Mouse (Mus musculus): ENCODE measurements around the gene Robo1. TPM values are rescaled to one million over a fixed set of nuclear protein-coding genes. Genes with fewer than 3 reads are reported as not detected.

The Robo1 gene
- polyA plus RNA-seq, 1 experiment from 2014 or later: 40.1 TPM

DNA sequence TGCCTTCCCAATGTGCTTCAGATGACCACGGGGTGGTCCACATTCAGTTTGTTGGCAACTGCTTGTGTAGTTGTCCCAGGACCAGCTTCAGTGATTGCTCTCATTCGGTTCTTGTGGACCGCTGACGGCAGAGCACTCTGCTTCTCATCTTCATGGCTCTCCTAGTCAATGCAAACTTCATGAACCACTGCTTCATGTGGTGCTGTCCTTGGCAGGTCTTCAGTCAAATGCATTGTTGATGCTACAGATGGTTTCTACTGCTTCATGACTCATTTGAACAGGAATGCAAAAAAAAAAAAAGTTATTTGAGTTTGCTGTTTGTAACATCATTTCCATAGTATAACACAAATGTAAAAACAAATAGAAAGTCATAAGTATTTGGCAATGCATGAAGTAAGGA, 636.3 kb downstream of the Robo1 start:
- DNase-seq (ENCODE audit: low spot score) (no peak), ATAC-seq (ENCODE audit: insufficient number of reproducible peaks, low FRiP score, low TSS enrichment, low read depth) (no peak)
- Histone ChIP-seq H3K4me2 (ENCODE audit: low read depth, severe bottlenecking) (no peak overlapping the region), H3K9ac (ENCODE audit: low read length) (no peak overlapping the region), H3K36me3 (ENCODE audit: control insufficient read depth, insufficient read depth, low read length) (no peaks in the 10 kb centered on the region), H3K4me1 (ENCODE audit: control insufficient read depth, insufficient read depth, low read length) (no peaks in the 10 kb centered on the region), H3K27me3 (ENCODE audit: control insufficient read depth, insufficient read depth, low read length) (no peaks in the 10 kb centered on the region), H3K27ac (replicated peaks; ENCODE audit: low read depth, low read length) (no peak overlapping the region), H3K4me3 (ENCODE audit: low read depth, low read length) (no peak overlapping the region), H3K9me3 (ENCODE audit: control insufficient read depth, low read length) (no peaks in the 10 kb centered on the region)
- 96% methylated on average over 4 of the region's 4 CpGs for WGBS

DNA sequence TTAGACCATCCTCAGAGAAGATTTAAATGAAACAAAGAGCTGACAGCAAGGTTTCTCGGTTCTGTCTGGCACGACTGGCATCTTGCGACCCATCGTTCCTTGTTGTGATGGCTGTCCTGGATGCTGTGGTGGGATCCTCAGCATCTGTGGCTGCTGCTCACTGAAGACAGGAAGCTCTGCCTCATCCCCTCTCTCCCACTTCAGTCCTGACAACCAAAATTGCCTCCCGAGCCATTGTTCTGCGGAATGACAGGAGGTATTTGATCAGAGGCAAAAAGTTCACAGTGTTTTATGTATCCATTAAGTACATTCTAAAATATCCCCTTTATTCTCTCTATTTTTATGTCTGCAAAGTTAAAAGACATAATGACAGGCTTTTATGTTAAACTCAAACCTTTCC, 643.9 kb downstream of the Robo1 start:
- 90% methylated on average over 6 of the region's 6 CpGs for WGBS
- Histone ChIP-seq H3K27me3 (ENCODE audit: control insufficient read depth, insufficient read depth, low read length) (no peaks in the 10 kb centered on the region), H3K36me3 (ENCODE audit: control insufficient read depth, insufficient read depth, low read length) (no peaks in the 10 kb centered on the region)

DNA sequence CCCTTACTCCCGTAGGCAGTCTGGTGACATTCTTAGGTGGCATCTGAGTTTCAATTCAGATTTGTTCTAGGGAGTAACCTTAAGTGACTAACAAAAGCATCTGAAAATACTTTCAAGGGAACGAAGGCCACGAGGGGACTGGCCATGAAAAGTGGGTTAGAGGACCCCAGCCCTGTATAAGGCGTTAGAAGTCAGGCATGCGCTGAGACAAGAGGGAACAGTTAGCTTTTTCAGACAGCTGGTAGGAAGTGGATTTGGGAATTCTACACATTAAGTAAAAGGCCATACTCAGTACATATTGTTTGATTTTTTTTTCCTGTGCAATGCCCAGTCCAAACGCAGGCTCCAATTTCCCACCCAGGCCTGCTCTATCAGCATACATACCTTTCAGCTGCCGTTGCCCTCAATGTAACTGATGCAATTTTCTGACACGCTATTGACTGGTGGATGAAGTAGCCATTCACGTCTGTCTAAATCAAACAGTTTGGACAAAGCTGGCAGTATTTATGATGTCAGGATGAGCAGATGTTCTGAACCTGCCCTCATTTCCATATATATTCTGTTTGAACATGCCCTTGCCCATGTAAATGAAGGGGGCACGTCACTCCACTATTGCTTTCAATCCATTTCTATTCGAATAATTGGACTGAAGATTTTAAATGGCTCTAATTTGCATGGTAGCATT, 651.1 kb downstream of the Robo1 start:
- Histone ChIP-seq H3K27ac (replicated peaks; ENCODE audit: low read depth, low read length) (no peak overlapping the region), H3K27me3 (ENCODE audit: control insufficient read depth, insufficient read depth, low read length) (no peaks in the 10 kb centered on the region), H3K4me1 (ENCODE audit: control insufficient read depth, insufficient read depth, low read length) (no peaks in the 10 kb centered on the region), H3K36me3 (ENCODE audit: control insufficient read depth, insufficient read depth, low read length) (no peaks in the 10 kb centered on the region; the same call in 1 of the 2 replicates), H3K9ac (ENCODE audit: low read length) (no peak overlapping the region), H3K4me2 (ENCODE audit: low read depth, severe bottlenecking) (no peak overlapping the region), H3K9me3 (ENCODE audit: control insufficient read depth, low read length) (no peaks in the 10 kb centered on the region), H3K4me3 (ENCODE audit: low read depth, low read length) (no peak overlapping the region)
- ATAC-seq (ENCODE audit: insufficient number of reproducible peaks, low FRiP score, low TSS enrichment, low read depth) (no peak), DNase-seq (ENCODE audit: low spot score) (no peak)
- 89% methylated on average over 11 of the region's 11 CpGs for WGBS

More for the DNA sequence above, 643.9 kb downstream of the Robo1 start:
- Histone ChIP-seq H3K4me3 (ENCODE audit: low read depth, low read length) (no peak overlapping the region), H3K4me1 (ENCODE audit: control insufficient read depth, insufficient read depth, low read length) (no peaks in the 10 kb centered on the region), H3K4me2 (ENCODE audit: low read depth, severe bottlenecking) (no peak overlapping the region), H3K9ac (ENCODE audit: low read length) (no peak overlapping the region), H3K9me3 (ENCODE audit: control insufficient read depth, low read length) (no peaks in the 10 kb centered on the region), H3K27ac (replicated peaks; ENCODE audit: low read depth, low read length) (no peak overlapping the region)
- DNase-seq (ENCODE audit: low spot score) (no peak), ATAC-seq (ENCODE audit: insufficient number of reproducible peaks, low FRiP score, low TSS enrichment, low read depth) (no peak)

DNA sequence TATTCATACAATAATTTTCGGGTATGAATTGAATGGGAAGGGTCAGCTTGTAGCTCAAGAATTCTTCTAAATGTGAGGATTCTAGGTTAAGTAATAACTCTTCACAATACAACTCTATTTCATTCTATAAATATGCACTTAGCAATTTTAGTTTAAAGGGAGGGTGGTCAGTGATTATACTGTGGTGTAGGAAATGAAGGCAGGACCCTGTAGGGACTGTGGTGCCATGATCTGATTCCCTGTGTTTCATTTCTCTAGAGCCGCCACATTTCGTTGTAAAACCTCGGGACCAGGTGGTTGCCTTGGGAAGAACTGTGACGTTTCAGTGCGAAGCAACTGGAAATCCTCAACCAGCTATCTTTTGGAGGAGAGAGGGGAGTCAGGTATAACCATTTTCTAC, 651.7 kb downstream of the Robo1 start:
- Histone ChIP-seq H3K4me1 (ENCODE audit: control insufficient read depth, insufficient read depth, low read length) (no peaks in the 10 kb centered on the region), H3K9ac (ENCODE audit: low read length) (no peak overlapping the region), H3K27me3 (ENCODE audit: control insufficient read depth, insufficient read depth, low read length) (no peaks in the 10 kb centered on the region), H3K27ac (replicated peaks; ENCODE audit: low read depth, low read length) (no peak overlapping the region), H3K36me3 (ENCODE audit: control insufficient read depth, insufficient read depth, low read length) (no peaks in the 10 kb centered on the region; the same call in 1 of the 2 replicates), H3K9me3 (ENCODE audit: control insufficient read depth, low read length) (no peaks in the 10 kb centered on the region), H3K4me2 (ENCODE audit: low read depth, severe bottlenecking) (no peak overlapping the region), H3K4me3 (ENCODE audit: low read depth, low read length) (no peak overlapping the region)
- WGBS: 87% methylated on average over 6 of the region's 6 CpGs
- no peak for ATAC-seq (ENCODE audit: insufficient number of reproducible peaks, low FRiP score, low TSS enrichment, low read depth)
- DNase-seq (ENCODE audit: low spot score): no peak

DNA sequence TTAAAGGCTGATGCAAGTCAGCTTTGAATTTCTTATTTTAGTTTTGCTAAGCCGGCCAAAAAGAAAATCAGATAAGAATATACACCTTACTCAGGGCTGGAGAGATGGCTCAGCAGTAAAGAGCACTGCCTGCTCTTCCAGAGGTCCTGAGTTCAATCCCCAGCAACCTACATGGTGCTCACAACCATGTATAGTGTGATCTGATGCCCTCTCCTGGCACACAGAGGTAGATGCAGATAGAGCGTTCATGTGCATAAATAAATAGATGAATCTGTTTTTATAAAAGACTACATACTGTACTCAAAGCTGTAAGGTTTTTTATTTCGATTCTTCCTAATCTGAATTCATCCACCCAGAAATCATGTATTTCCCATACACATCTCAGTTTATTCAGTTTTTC, 655.7 kb downstream of the Robo1 start:
- 95% methylated on average over 3 of the region's 3 CpGs for WGBS
- no peaks in the 10 kb centered on the region for H3K9me3 ChIP-seq (ENCODE audit: control insufficient read depth, low read length)
- no peak overlapping the region for H3K4me2 ChIP-seq (ENCODE audit: low read depth, severe bottlenecking)
- H3K27ac ChIP-seq (replicated peaks; ENCODE audit: low read depth, low read length): no peak overlapping the region
- H3K9ac ChIP-seq (ENCODE audit: low read length): no peak overlapping the region
- H3K4me3 ChIP-seq (ENCODE audit: low read depth, low read length): no peak overlapping the region
- no peaks in the 10 kb centered on the region for H3K4me1 ChIP-seq (ENCODE audit: control insufficient read depth, insufficient read depth, low read length)
- H3K36me3 ChIP-seq (ENCODE audit: control insufficient read depth, insufficient read depth, low read length): no peaks in the 10 kb centered on the region; the same call in 1 of the 2 replicates
- DNase-seq (ENCODE audit: low spot score) (no peak), ATAC-seq (ENCODE audit: insufficient number of reproducible peaks, low FRiP score, low TSS enrichment, low read depth) (no peak)
- no peaks in the 10 kb centered on the region for H3K27me3 ChIP-seq (ENCODE audit: control insufficient read depth, insufficient read depth, low read length)

DNA sequence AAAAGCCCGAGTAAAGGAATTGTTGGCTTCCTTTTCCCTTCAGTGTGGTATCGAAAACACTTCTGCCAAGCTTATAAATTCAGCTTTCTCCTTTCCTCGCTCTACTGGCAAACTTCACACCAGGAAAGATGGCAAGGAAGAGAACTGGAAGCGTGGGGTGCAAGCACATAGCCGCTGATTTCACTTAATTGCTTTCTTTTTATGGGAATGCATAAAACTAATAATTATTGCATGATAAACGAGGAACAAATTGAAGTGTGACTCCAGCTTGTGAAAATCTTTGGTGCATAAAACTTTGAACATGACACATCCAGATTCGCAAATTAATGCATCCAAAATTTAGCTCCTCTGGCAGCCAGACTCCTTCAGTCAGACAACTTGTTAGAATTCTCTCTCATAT, 659.4 kb downstream of the Robo1 start:
- no peak overlapping the region for H3K9ac ChIP-seq (ENCODE audit: low read length)
- H3K9me3 ChIP-seq (ENCODE audit: control insufficient read depth, low read length): no peaks in the 10 kb centered on the region
- WGBS: 76% methylated on average over 7 of the region's 7 CpGs
- no peak overlapping the region for H3K27ac ChIP-seq (replicated peaks; ENCODE audit: low read depth, low read length)
- ATAC-seq (ENCODE audit: insufficient number of reproducible peaks, low FRiP score, low TSS enrichment, low read depth) (no peak), DNase-seq (ENCODE audit: low spot score) (no peak)
- no peaks in the 10 kb centered on the region for H3K27me3 ChIP-seq (ENCODE audit: control insufficient read depth, insufficient read depth, low read length)
- peaks cover 3% of the 10 kb centered on the region; the same call in 1 of the 2 replicates for H3K36me3 ChIP-seq (ENCODE audit: control insufficient read depth, insufficient read depth, low read length)
- no peak overlapping the region for H3K4me2 ChIP-seq (ENCODE audit: low read depth, severe bottlenecking)
- no peaks in the 10 kb centered on the region for H3K4me1 ChIP-seq (ENCODE audit: control insufficient read depth, insufficient read depth, low read length)
- no peak overlapping the region for H3K4me3 ChIP-seq (ENCODE audit: low read depth, low read length)

DNA sequence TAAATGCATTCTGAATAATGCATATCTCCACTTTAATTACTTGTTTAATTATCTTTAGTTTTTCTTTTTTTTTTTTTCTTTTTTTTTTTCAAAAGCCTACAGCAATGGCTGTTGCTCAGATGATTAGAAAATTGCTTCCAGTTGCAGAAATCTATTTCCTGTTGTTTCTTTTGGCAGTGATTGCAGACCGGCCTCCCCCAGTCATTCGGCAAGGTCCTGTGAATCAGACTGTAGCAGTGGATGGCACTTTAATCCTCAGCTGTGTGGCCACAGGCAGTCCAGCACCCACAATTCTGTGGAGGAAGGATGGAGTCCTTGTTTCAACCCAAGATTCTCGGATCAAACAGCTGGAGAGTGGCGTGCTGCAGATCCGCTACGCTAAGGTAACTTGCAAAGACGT, 661.9 kb downstream of the Robo1 start:
- Histone ChIP-seq H3K27me3 (ENCODE audit: control insufficient read depth, insufficient read depth, low read length) (no peaks in the 10 kb centered on the region), H3K9ac (ENCODE audit: low read length) (no peak overlapping the region), H3K27ac (replicated peaks; ENCODE audit: low read depth, low read length) (no peak overlapping the region), H3K9me3 (ENCODE audit: control insufficient read depth, low read length) (no peaks in the 10 kb centered on the region), H3K36me3 (ENCODE audit: control insufficient read depth, insufficient read depth, low read length) (peaks cover 3% of the 10 kb centered on the region; the same call in 1 of the 2 replicates), H3K4me1 (ENCODE audit: control insufficient read depth, insufficient read depth, low read length) (no peaks in the 10 kb centered on the region), H3K4me2 (ENCODE audit: low read depth, severe bottlenecking) (no peak overlapping the region), H3K4me3 (ENCODE audit: low read depth, low read length) (no peak overlapping the region)
- WGBS: 88% methylated on average over 7 of the region's 7 CpGs
- DNase-seq (ENCODE audit: low spot score): no peak
- ATAC-seq (ENCODE audit: insufficient number of reproducible peaks, low FRiP score, low TSS enrichment, low read depth): no peak

DNA sequence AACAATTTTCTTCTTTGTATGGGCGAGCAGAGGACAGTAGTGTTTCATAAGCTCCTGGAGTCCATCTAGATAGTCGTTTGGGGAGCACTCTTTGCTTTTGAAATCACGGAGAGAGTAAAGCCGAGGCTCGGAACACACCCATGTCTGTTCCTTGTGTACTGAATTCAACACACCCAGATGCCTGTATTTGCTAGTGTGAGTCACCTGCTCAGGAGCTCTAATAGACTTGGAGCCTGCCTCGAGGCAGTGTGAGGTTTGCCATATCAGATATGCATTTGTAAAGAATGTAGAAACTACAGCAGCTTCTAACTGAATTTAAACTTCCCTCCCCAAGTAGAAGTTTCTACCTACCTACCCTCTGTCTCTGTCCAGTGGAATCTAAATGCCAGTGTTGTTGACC, 665.6 kb downstream of the Robo1 start:
- DNase-seq (ENCODE audit: low spot score) (no peak), ATAC-seq (ENCODE audit: insufficient number of reproducible peaks, low FRiP score, low TSS enrichment, low read depth) (no peak)
- Histone ChIP-seq H3K4me2 (ENCODE audit: low read depth, severe bottlenecking) (no peak overlapping the region), H3K36me3 (ENCODE audit: control insufficient read depth, insufficient read depth, low read length) (peaks cover 3% of the 10 kb centered on the region; the same call in 1 of the 2 replicates), H3K27me3 (ENCODE audit: control insufficient read depth, insufficient read depth, low read length) (no peaks in the 10 kb centered on the region), H3K27ac (replicated peaks; ENCODE audit: low read depth, low read length) (no peak overlapping the region), H3K4me1 (ENCODE audit: control insufficient read depth, insufficient read depth, low read length) (0 out of 2 replicates have a peak, but pooled peaks cover 4% of the 10 kb centered on the region), H3K9ac (ENCODE audit: low read length) (no peak overlapping the region), H3K4me3 (ENCODE audit: low read depth, low read length) (no peak overlapping the region), H3K9me3 (ENCODE audit: control insufficient read depth, low read length) (no peaks in the 10 kb centered on the region)
- 92% methylated on average over 6 of the region's 6 CpGs for WGBS

DNA sequence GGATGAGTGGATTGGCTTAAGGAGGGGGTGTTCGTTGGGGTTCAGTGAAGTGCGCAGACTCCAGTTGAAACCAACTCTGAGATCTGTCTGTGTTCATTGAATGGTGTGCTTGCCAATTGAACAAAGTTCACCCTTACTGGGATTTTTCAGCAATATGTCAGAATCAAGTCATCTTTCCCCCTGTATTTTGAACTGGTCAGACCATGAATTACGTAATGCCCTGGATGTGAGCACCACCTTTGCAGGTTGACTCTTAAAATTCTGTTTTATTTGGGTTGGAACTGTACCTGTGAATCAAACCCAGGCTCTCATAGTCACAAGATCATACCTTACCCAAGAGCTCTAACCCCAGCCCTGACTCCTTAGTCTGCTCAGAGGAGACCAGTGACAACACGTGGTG, 666.6 kb downstream of the Robo1 start:
- 93% methylated on average over 4 of the region's 4 CpGs for WGBS
- ATAC-seq (ENCODE audit: insufficient number of reproducible peaks, low FRiP score, low TSS enrichment, low read depth) (no peak), DNase-seq (ENCODE audit: low spot score) (no peak)

More for the DNA sequence above, 666.6 kb downstream of the Robo1 start:
- H3K27ac ChIP-seq (replicated peaks; ENCODE audit: low read depth, low read length): no peak overlapping the region
- no peak overlapping the region for H3K4me2 ChIP-seq (ENCODE audit: low read depth, severe bottlenecking)
- H3K4me1 ChIP-seq (ENCODE audit: control insufficient read depth, insufficient read depth, low read length): 0 out of 2 replicates have a peak, but pooled peaks cover 4% of the 10 kb centered on the region
- H3K9ac ChIP-seq (ENCODE audit: low read length): no peak overlapping the region
- H3K9me3 ChIP-seq (ENCODE audit: control insufficient read depth, low read length): no peaks in the 10 kb centered on the region
- no peak overlapping the region for H3K4me3 ChIP-seq (ENCODE audit: low read depth, low read length)
- peaks cover 3% of the 10 kb centered on the region; the same call in 1 of the 2 replicates for H3K36me3 ChIP-seq (ENCODE audit: control insufficient read depth, insufficient read depth, low read length)
- no peaks in the 10 kb centered on the region for H3K27me3 ChIP-seq (ENCODE audit: control insufficient read depth, insufficient read depth, low read length)
